Mouse (Mus musculus) stomach, postnatal 0 days (tissue): Measurements from ENCODE around the gene Parp12. TPM values are rescaled to one million over a fixed set of nuclear protein-coding genes. Genes with fewer than 3 reads are reported as not detected.

Experiments
- ATAC-seq: fragments of 200-750 bp; cut with Nextera tagmentation; 2 replicates; pipeline ENCODE4 v1.8.0; 2017; ENCODE audit not compliant: low FRiP score, low TSS enrichment
- DNase-seq: peaks from one replicate; pipeline ENCODE4 v3.0.0-alpha.2; 2016; ENCODE audit warnings: low spot score
- H3K27ac ChIP-seq: fragments of 300-500 bp; sonication (generic); replicated peaks from 2 replicates; pipeline ENCODE4 v1.5.1; 2014; ENCODE audit warnings: mild to moderate bottlenecking, control low read depth
- H3K27me3 ChIP-seq: fragments of 300-500 bp; sonication (generic); 2 replicates; pipeline ENCODE4 v1.6.1; 2014; ENCODE audit warnings: low read length; ENCODE audit not compliant: control insufficient read depth, insufficient read depth
- H3K36me3 ChIP-seq: fragments of 300-500 bp; sonication (generic); 2 replicates; pipeline ENCODE4 v1.6.1; 2014; ENCODE audit warnings: low read length, mixed read lengths; ENCODE audit not compliant: control insufficient read depth, insufficient read depth
- H3K4me1 ChIP-seq: fragments of 300-500 bp; sonication (generic); replicated peaks from 2 replicates; pipeline ENCODE4 v1.6.1; 2014; ENCODE audit warnings: antibody characterized with exemption; ENCODE audit not compliant: control insufficient read depth, insufficient read depth
- H3K4me2 ChIP-seq: fragments of 300-500 bp; sonication (generic); replicated peaks from 2 replicates; pipeline ENCODE4 v1.6.1; 2014; ENCODE audit warnings: low read depth, mild to moderate bottlenecking, control low read depth, moderate library complexity
- H3K4me3 ChIP-seq: fragments of 300-500 bp; sonication (generic); 2 replicates; pipeline ENCODE4 v1.5.1; 2014; ENCODE audit warnings: low read depth, low read length, control low read depth
- H3K9ac ChIP-seq: fragments of 300-500 bp; sonication (generic); 2 replicates; pipeline ENCODE4 v1.6.1; 2014; ENCODE audit warnings: mild to moderate bottlenecking, low read length, control low read depth, mixed read lengths
- H3K9me3 ChIP-seq: fragments of 300-500 bp; sonication (generic); 2 replicates; pipeline ENCODE4 v1.6.1; 2016; ENCODE audit warnings: low read length; ENCODE audit not compliant: control insufficient read depth
- CTCF ChIP-seq: IDR thresholded peaks from 2 replicates; pipeline ENCODE4 v1.5.1; 2016; ENCODE audit warnings: antibody characterized with exemption, low read depth, mild to moderate bottlenecking, moderate library complexity
- EP300 ChIP-seq: optimal IDR thresholded peaks from 2 replicates; pipeline ENCODE3; 2016; ENCODE audit warnings: antibody characterized with exemption
- WGBS: fragments of 180-500 bp; shearing (Covaris S2); extraction: QIAGEN DNeasy Blood & Tissue Kit; methylation state at CpG from one replicate; pipeline ENCODE4 v1.1.7; 2014; 5-methylcytosine and 5-hydroxymethylcytosine counted together
- polyA plus RNA-seq: library from polyadenylated mRNA; unstranded; fragments of >200 nt; fragmentation: Nextera tagmentation; extraction: Ambion mirVana; gene quantifications from 2 replicates; pipeline ENCODE4 v1.2.1, GENCODE M21; 2015

Gene Parp12
- polyA plus RNA-seq, 1 experiment from 2014 or later, result 10.1 TPM

DNA sequence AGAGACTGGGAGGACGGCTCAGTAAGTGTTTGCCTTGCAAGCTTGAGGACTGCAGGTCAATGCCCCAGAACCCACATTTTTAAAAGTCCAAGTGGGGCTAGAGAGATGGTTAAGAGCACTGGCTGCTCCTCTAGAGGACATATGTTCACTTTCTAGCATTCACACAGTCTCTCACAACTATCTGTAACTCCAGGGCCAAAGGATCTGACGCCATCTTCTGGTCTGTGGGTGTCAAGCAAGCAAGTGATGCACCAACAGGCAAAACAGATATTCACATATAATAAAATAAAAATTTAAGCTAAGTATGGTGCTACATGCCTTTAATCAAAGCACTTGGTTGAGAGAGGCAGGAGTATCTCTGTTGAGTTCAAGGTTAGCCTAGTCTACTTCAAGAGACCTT, 11.3 kb downstream of the Parp12 start:
- no peaks in the 10 kb centered on the region for H3K4me1 ChIP-seq
- TF ChIP-seq CTCF (peak; percentile 58), EP300 (no peak)
- ATAC-seq (no peak), DNase-seq (no peak)
- H3K4me2 ChIP-seq, result no peak overlapping the region
- no peaks in the 10 kb centered on the region for H3K9me3 ChIP-seq
- no peak overlapping the region for H3K4me3 ChIP-seq
- H3K27ac ChIP-seq, result no peak overlapping the region
- no peaks in the 10 kb centered on the region for H3K27me3 ChIP-seq
- WGBS, result 53% methylated on average over 2 of the region's 2 CpGs
- H3K36me3 ChIP-seq, result peaks cover 5% of the 10 kb centered on the region; the same call in 1 of the 2 replicates
- H3K9ac ChIP-seq, result no peak overlapping the region

DNA sequence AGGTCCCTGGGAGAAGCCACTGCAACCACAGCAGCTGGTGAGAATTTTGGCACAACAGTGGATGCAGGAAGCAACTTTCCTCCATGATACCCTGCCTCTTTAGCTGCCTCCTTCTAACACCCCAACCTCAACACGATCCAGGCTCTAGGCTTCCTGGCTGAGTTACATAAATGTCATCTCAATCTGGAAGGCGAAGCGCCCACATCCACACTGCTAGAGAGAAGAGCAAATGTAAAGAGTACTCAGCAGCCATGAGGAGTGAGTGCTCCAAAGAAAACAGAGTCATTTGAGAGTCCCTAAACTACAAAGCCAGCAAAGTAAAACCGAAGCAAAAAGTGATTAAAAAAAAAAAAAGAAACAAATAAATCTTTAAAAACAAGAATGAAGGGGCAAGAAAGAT, 13.5 kb downstream of the Parp12 start:
- Histone ChIP-seq H3K27ac (no peak overlapping the region), H3K9me3 (no peaks in the 10 kb centered on the region), H3K9ac (no peak overlapping the region), H3K4me1 (no peaks in the 10 kb centered on the region), H3K27me3 (no peaks in the 10 kb centered on the region), H3K4me2 (no peak overlapping the region), H3K4me3 (no peak overlapping the region), H3K36me3 (no peaks in the 10 kb centered on the region; the same call in 1 of the 2 replicates)
- ATAC-seq (no peak), DNase-seq (no peak)
- TF ChIP-seq CTCF, result no peak
- TF ChIP-seq EP300, result no peak
- 81% methylated on average over 4 of the region's 4 CpGs for WGBS

DNA sequence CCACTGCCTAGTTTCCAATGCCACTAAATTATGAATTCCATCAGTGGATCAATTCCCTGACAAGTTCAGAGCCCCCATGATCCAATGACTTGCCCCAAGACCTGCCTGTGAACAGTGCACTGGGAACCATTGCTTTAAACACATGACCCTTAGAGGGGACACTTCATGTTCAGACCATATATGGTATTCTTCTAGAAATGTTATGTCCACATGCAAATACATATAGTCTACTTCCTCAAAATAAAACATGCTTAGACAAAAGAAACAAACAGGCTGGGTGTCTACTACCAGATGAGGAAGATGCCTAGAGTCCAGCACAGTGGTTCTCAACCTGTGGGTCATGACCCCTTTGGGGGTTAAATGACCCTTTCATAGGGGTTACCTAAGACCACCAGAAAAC, 41.7 kb downstream of the Parp12 start:
- TF ChIP-seq EP300 (no peak), CTCF (no peak)
- no peak for DNase-seq
- Histone ChIP-seq H3K9ac (no peak overlapping the region), H3K4me3 (no peak overlapping the region), H3K4me2 (no peak overlapping the region), H3K27ac (no peak overlapping the region), H3K36me3 (no peaks in the 10 kb centered on the region), H3K27me3 (no peaks in the 10 kb centered on the region), H3K9me3 (no peaks in the 10 kb centered on the region), H3K4me1 (no peaks in the 10 kb centered on the region)
- no peak for ATAC-seq

DNA sequence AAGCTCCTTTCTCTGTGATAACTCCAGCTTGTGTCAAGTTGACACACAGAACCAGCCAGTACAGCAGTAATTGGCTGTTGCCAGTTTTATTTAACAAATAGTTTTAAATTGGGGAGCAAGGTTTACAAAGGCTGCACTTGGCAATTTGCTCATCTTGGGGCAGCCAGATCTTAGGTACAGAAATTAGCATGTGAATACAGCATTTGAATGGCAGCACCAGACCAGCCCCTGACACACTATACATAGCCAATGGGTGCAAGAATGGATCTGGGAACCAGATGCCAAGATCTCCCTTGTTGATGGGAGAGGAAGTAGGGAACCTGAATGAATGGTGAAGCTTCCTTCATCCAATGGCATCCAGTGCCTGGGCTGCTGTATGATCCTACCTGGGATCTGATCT, 44.0 kb downstream of the Parp12 start:
- Histone ChIP-seq H3K9me3 (no peaks in the 10 kb centered on the region), H3K4me3 (no peak overlapping the region), H3K9ac (no peak overlapping the region), H3K4me2 (no peak overlapping the region), H3K4me1 (no peaks in the 10 kb centered on the region), H3K27me3 (no peaks in the 10 kb centered on the region), H3K36me3 (no peaks in the 10 kb centered on the region), H3K27ac (no peak overlapping the region)
- no peak for ATAC-seq
- DNase-seq, result no peak
- TF ChIP-seq CTCF (no peak), EP300 (no peak)

DNA sequence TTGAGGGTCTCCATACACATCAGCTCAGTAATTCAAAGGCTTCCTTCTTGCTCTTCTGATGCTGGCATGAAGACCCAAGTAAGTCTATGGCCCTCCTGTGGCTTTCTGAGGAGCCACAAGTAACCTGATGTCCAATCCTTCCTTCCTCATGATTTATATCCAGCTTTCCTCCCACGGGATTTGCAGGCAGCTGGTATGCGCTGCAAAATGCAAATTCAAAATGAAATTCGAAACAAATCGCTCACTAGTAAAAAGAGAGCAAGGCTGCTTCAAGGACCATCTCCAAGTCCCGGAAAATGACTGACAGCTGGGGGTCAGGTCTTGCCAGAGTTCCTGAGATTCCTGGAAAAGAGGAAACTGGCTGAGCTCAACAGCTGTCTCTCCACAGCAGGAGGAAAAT, 45.5 kb downstream of the Parp12 start:
- H3K27me3 ChIP-seq, result no peaks in the 10 kb centered on the region
- no peak overlapping the region for H3K4me3 ChIP-seq

DNA sequence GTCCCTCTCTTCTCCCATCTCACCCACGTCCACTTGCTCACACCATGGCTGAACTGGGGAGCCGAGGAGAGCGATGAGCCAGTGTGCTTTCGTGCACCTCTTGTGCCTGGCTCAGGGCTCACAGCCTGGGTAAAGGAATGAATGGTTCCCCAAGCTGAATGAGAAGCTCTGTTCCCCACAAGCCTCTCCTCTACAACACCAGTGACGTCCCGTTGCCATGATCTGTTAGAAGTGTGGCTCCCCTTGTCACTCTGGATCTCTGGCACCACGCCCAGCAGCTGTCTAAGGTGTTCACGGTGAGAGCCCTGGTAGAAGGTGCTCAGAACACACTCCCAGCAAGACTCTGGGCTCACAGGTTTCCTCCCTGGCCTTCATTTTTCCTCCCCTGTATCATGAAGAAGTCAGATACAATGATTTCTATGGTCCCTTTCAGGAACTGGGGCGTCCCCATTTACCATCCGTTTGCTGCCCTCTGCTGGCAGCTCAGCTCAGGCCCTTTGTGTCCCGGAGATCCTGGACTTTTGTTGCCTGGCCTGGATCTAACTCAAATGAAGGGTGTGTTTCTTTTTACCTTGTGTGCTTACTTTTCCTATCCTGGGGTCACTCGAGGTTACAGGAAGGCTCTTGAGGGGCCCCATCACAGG, 51.1 kb downstream of the Parp12 start:
- Histone ChIP-seq H3K9me3 (no peaks in the 10 kb centered on the region), H3K4me3 (no peak overlapping the region), H3K36me3 (no peaks in the 10 kb centered on the region), H3K27ac (no peak overlapping the region), H3K4me2 (no peak overlapping the region), H3K27me3 (no peaks in the 10 kb centered on the region), H3K4me1 (no peaks in the 10 kb centered on the region), H3K9ac (no peak overlapping the region)
- TF ChIP-seq EP300 (no peak), CTCF (peak; percentile 97)
- DNase-seq (peak; percentile 87), ATAC-seq (peak; percentile 73)
- 37% methylated on average over 12 of the region's 12 CpGs for WGBS

More for the DNA sequence above, 45.5 kb downstream of the Parp12 start:
- Histone ChIP-seq H3K36me3 (no peaks in the 10 kb centered on the region), H3K9me3 (no peaks in the 10 kb centered on the region), H3K9ac (0 out of 2 replicates have a peak overlapping the region, but pooled peaks have one; percentile 13), H3K4me1 (no peaks in the 10 kb centered on the region), H3K4me2 (no peak overlapping the region), H3K27ac (no peak overlapping the region)
- ATAC-seq, result no peak
- DNase-seq, result no peak
- 52% methylated on average over 5 of the region's 5 CpGs for WGBS
- TF ChIP-seq CTCF, result no peak
